Mouse (Mus musculus) c-Kit-positive CD71-positive TER-119-negative erythroid progenitor cells, embryonic 14.5 days (primary cell): Measurements from ENCODE around the gene Phrf1.

Experiments
- DNase-seq: peaks from one replicate; pipeline ENCODE4 v3.0.0-alpha.2; 2013; ENCODE audit warnings: low read depth

Gene Phrf1

GRCm38 (mm10) chr7:141293852-141294471 lies 65.4 kb downstream of the Phrf1 start:
- no peak for DNase-seq

GRCm38 (mm10) chr7:141294479-141294878 lies 65.9 kb downstream of the Phrf1 start:
- DNase-seq = no peak

- DNase-seq = peak; percentile 14
Measured at GRCm38 (mm10) chr7:141297926-141298650, 69.5 kb downstream of the Phrf1 start.

GRCm38 (mm10) chr7:141299175-141299574 lies 70.6 kb downstream of the Phrf1 start:
- DNase-seq = no peak

GRCm38 (mm10) chr7:141301386-141301785 lies 72.8 kb downstream of the Phrf1 start:
- DNase-seq = no peak

GRCm38 (mm10) chr7:141302702-141303268 lies 74.2 kb downstream of the Phrf1 start:
- no peak for DNase-seq

GRCm38 (mm10) chr7:141304537-141304936 lies 76.0 kb downstream of the Phrf1 start:
- DNase-seq = no peak
